Mouse (Mus musculus): ENCODE data around the gene Zbtb40.

The Zbtb40 gene

GRCm38 (mm10) chr4:137033115-137033887 lies 15.3 kb downstream of the Zbtb40 start:
- no peak for DNase-seq (ENCODE audit: low spot score in 2 of 2)

- no peak for DNase-seq (ENCODE audit: low spot score in 2 of 2)
Measured at GRCm38 (mm10) chr4:137032456-137032855, 16.1 kb downstream of the Zbtb40 start.

DNA sequence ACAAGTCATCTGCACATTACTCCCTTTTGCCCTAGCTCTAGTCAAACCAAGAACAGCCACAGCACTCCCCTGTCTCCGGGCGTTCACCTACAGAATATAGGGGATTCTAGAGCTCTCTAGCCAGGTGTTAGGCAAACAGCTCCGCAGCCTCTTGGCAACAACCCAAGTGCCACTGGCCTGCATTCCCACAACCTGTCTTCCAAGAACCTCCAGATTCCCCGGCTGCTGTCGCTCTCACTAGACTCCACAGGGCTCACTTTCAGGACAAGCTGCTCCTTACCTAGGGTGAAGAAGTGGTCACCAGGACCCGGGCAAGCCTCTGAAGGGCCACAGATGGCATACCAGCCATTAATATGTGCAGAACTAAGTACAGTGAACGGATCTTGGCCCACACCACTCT lies 17.3 kb downstream of the Zbtb40 start:
- no peak for DNase-seq (ENCODE audit: low spot score in 2 of 2)

DNA sequence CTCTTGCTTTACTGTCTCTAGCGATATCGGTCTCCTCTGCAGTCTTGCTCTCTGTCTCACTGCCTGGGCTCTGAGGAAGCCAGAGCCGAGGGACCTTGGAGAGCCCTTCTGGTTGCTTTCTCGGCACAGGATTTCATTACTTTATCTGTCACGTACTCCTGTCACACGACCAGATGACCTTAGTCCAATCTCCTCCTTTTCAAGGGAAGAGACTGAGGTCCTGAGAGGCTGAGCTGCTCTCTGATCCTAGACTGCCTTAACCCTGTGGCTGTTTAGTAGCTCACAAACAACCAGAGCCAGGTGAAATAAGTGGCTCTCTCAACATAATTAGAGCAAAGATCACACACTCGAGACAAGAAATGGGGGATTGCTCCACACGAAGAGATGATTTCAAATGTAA lies 19.3 kb downstream of the Zbtb40 start:
- DNase-seq (ENCODE audit: low spot score in 2 of 2) = no peak

DNA sequence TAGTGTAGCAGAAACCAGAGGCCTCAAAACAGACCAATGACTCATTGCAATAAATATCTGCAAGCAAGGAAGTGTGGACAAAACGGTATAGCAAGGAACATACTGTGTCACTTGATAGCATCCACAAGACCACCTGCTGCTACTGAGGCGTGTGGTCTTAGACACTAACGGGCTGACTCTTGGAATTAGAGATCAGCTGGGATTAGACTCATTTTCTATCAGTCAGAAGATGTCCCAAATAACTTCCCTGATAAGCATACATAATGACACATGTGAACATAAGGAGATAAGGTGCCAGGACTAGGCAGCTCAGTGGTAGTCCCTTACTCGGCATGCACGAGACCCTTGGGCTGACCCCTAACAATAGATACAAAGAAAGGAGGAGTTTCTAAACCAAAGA lies 21.6 kb downstream of the Zbtb40 start:
- no peak for DNase-seq (ENCODE audit: low spot score in 2 of 2)

GRCm38 (mm10) chr4:137025570-137025969 lies 23.0 kb downstream of the Zbtb40 start:
- no peak for DNase-seq (ENCODE audit: low spot score in 2 of 2)

- no peak for DNase-seq (ENCODE audit: low spot score in 2 of 2)
Measured at GRCm38 (mm10) chr4:137025133-137025532, 23.5 kb downstream of the Zbtb40 start.

GRCm38 (mm10) chr4:137020065-137020464 lies 28.5 kb downstream of the Zbtb40 start:
- DNase-seq (ENCODE audit: low spot score in 2 of 2) = no peak

- no peak for DNase-seq (ENCODE audit: low spot score in 2 of 2)
Measured at GRCm38 (mm10) chr4:137015934-137016333, 32.7 kb downstream of the Zbtb40 start.

- no peak for DNase-seq (ENCODE audit: low spot score in 2 of 2)
Measured at GRCm38 (mm10) chr4:137015476-137015856, 33.1 kb downstream of the Zbtb40 start.

GRCm38 (mm10) chr4:137014654-137015475 lies 33.7 kb downstream of the Zbtb40 start:
- no peak for DNase-seq (ENCODE audit: low spot score in 2 of 2)

- no peak for DNase-seq (ENCODE audit: low spot score in 2 of 2)
Measured at GRCm38 (mm10) chr4:137014124-137014523, 34.5 kb downstream of the Zbtb40 start.

DNA sequence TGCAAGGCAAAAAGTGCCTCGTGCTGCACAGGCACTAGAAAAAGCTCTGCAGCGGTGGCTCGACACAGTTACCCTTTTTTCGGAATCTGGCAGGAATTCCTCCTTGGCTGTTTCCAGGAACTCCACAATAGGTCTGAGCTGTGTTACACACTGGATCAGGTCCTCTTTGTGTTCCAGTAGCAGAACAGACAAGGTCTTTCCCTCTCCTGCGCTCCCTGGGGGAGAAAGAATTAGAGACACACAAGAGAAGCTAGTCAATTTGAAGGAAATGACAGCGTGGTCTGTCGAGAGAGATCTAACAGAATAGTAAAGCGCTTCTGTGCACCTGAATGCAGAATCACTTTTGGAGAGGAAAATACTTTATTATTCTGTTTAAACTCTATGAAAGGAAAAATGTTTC lies 41.6 kb downstream of the Zbtb40 start:
- DNase-seq (ENCODE audit: low spot score in 2 of 2) = no peak

GRCm38 (mm10) chr4:137001825-137002224 lies 46.8 kb downstream of the Zbtb40 start:
- DNase-seq (ENCODE audit: low spot score in 2 of 2) = no peak

DNA sequence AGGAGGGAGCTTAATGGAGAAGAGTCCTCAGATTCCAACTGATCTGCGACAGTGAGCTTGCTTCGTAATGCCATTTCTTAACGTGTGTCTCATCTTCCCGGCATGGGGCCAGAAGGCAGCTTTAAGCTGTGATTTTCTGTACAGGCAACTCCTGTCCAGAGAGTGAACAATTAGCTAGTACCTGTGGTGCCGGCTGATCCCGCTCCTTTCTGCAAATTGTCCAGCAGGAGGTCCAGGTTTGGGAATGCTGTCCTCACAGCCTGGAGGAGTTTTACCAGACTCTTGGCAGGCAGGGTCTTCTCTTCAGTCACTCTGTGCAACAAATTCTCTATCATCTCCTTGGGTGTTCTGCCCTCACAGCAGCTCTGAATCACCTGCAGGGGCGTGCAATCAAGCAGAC lies 47.6 kb downstream of the Zbtb40 start:
- DNase-seq (ENCODE audit: low spot score in 2 of 2) = no peak

- DNase-seq (ENCODE audit: low spot score in 2 of 2) = no peak
Measured at GRCm38 (mm10) chr4:136998371-136998770, 50.2 kb downstream of the Zbtb40 start.

GRCm38 (mm10) chr4:136997723-136998345 lies 50.8 kb downstream of the Zbtb40 start:
- no peak for DNase-seq (ENCODE audit: low spot score in 2 of 2)

DNA sequence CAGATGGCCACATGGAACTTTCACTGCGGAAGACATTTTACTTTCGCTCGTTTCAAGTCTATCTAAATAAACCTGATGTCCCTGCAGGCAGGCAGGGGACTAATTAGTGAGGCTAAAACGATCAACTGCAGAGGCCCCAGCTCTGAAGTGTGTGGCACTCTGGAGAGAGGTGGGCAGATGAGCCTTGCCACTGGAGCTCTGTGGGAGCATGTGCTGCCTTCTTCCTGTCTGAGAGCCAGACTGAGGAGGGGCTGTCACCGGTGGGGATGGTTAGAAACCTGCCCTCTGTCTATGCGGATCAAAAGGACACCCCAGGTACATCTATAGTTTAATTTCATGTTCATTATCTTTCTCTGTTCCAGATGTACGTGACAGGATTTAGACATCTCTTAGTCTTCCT lies 51.7 kb downstream of the Zbtb40 start:
- DNase-seq (ENCODE audit: low spot score in 2 of 2) = no peak

DNA sequence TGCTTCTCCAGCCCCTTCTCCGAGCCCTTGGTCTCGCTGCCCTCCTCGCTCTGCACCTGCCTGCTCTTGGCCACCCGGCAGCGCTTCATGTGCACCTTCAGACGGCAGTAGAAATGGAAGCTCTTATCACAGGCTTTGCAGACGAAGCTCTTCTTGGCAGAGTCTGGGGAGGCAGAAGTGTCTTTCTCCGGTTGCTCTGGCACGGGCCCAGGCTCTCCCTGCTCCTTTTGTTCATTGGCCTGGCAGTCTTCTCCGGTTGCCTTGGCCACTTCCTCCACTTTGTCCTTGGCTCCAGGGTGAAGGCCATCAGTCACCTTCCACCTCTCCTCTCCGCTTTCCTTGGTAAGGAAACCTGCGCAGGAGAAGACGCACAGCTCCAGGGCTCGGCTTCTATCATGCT lies 53.2 kb downstream of the Zbtb40 start:
- no peak for DNase-seq (ENCODE audit: low spot score in 2 of 2)

DNA sequence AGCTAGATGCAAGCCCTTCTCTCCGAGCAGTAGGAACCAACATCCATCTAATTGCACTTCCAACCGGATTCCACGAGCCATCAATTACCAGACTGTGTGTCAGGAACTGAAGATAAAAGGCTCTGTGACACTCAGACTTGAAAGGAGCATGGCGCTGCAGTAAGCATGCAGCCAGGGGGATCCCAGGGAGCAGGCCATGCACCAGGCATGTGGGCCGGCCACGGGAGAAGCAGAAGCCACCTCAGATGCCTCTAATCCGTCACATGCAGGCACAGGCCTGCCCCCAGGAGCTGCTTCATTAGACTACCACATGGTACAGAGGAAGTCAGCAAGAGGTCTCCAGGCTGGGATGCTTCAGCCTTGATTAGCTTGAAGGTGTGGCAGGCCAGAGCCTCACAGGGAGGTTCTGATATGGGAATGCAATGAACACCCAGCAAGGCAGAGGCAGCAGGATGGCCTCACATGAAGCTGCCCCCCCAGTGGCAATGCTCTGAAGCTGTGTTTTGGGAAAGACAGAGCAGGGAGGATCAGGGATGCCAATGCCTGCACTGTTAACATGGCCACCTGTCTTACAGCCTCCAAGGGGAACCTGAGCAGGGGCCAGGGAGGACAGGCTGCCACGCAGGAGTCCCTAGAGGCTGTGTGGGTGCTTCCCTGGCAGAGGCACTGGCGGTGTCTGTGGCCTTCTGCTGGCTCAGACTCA lies 66.5 kb downstream of the Zbtb40 start:
- no peak for DNase-seq (ENCODE audit: low spot score in 2 of 2)

GRCm38 (mm10) chr4:136981347-136981746 lies 67.3 kb downstream of the Zbtb40 start:
- no peak for DNase-seq (ENCODE audit: low spot score in 2 of 2)

DNA sequence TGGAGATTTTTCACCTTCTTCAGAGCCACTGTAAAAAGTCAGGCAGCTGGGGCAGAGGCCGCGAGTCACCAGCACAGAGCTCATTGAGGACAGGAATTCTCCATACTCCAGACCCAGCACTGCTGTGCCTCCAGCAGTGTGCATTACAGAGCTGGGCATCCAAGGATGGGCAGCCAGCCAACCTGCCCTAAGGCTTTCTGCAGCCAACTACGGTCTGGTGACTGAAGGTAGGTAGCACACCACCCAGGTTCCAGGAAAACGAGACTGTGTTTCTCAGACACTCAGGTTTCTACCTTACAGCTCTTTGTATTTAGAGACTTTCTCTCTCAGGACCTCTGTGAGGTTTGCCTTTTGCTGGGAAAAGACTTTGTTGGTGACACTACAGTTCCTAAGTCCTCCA lies 67.7 kb downstream of the Zbtb40 start:
- DNase-seq (ENCODE audit: low spot score in 2 of 2) = no peak

All from spleen, postnatal 14 days (tissue).